Mouse (Mus musculus) liver, embryonic 14.5 days (tissue): Measurements from ENCODE around the gene Col6a1. TPM values are rescaled to one million over a fixed set of nuclear protein-coding genes. Genes with fewer than 3 reads are reported as not detected.

Experiments used
- ATAC-seq: fragments of 200-750 bp; cut with Nextera tagmentation; 2 replicates; pipeline ENCODE4 v1.8.0; 2017; ENCODE audit warnings: moderate number of reproducible peaks, mild to moderate bottlenecking, moderate library complexity; ENCODE audit not compliant: insufficient read depth
- DNase-seq, 3 experiments: peaks; one replicate each; pipeline ENCODE4 v3.0.0-alpha.2; 2012 to 2013; ENCODE audit warnings: low read depth in 3 of 3, low spot score in 3 of 3
- H3K27ac ChIP-seq: fragments of 300-500 bp; sonication (generic); 2 replicates; pipeline ENCODE4 v1.5.1; 2014; ENCODE audit warnings: moderate library complexity, mild to moderate bottlenecking, control low read depth, inconsistent platforms
- H3K27me3 ChIP-seq: fragments of 300-500 bp; sonication (generic); 2 replicates; pipeline ENCODE4 v1.6.1; 2014; ENCODE audit warnings: mild to moderate bottlenecking, low read length, moderate library complexity; ENCODE audit not compliant: control insufficient read depth, insufficient read depth
- H3K36me3 ChIP-seq: fragments of 300-500 bp; sonication (generic); replicated peaks from 2 replicates; pipeline ENCODE4 v1.6.1; 2014; ENCODE audit warnings: low read depth; ENCODE audit not compliant: control insufficient read depth, insufficient read depth
- H3K4me1 ChIP-seq, 2 experiments: fragments of 200-500 bp in 1 of 2; fragments of 300-500 bp in 1 of 2; sonication (generic) in 1 of 2; replicated peaks; 2 replicates each; pipeline ENCODE4 v1.6.1; 2012 to 2014; ENCODE audit warnings: antibody characterized with exemption in 1 of 2, inconsistent platforms in 1 of 2, low read length in 1 of 2; ENCODE audit not compliant: control insufficient read depth in 2 of 2, insufficient read depth in 2 of 2
- H3K4me2 ChIP-seq: fragments of 300-500 bp; sonication (generic); 2 replicates; pipeline ENCODE4 v1.6.1; 2014; ENCODE audit warnings: low read depth, mild to moderate bottlenecking, control low read depth, moderate library complexity
- H3K4me3 ChIP-seq, 2 experiments: fragments of 200-500 bp in 1 of 2; fragments of 300-500 bp in 1 of 2; sonication (generic) in 1 of 2; 2 replicates each; pipeline ENCODE4 v1.5.1; 2012 to 2014; ENCODE audit warnings: low read depth in 2 of 2, low read length in 2 of 2, mild to moderate bottlenecking in 2 of 2, control low read depth in 1 of 2, inconsistent platforms in 1 of 2, moderate library complexity in 1 of 2; ENCODE audit not compliant: insufficient read depth in 1 of 2
- H3K9ac ChIP-seq: fragments of 300-500 bp; sonication (generic); replicated peaks from 2 replicates; pipeline ENCODE4 v1.6.1; 2014; ENCODE audit warnings: mild to moderate bottlenecking, control low read depth, moderate library complexity
- H3K9me3 ChIP-seq: fragments of 300-500 bp; sonication (generic); 2 replicates; pipeline ENCODE4 v1.6.1; 2016; ENCODE audit warnings: low read length, mixed read lengths; ENCODE audit not compliant: control insufficient read depth
- CTCF ChIP-seq: IDR thresholded peaks from 2 replicates; pipeline ENCODE4 v1.5.1; 2016; ENCODE audit warnings: antibody characterized with exemption, low read depth, control low read depth
- EP300 ChIP-seq: IDR thresholded peaks from 2 replicates; pipeline ENCODE4 v1.6.1; 2016; ENCODE audit warnings: antibody characterized with exemption, low read depth
- WGBS: fragments of 180-500 bp; shearing (Covaris S2); extraction: QIAGEN DNeasy Blood & Tissue Kit; methylation state at CpG from one replicate; pipeline ENCODE4 v1.1.7; 2014; ENCODE audit not compliant: insufficient replicate concordance; 5-methylcytosine and 5-hydroxymethylcytosine counted together
- polyA plus RNA-seq, 2 experiments: library from polyadenylated mRNA; depleted of rRNA in 1 of 2; stranded (reverse) in 1 of 2; unstranded in 1 of 2; fragments of >200 nt; fragmentation: Nextera tagmentation in 1 of 2; extraction: Ambion mirVana in 1 of 2; gene quantifications; 2 replicates each; pipeline versions ENCODE4 v1.2.1 to v1.2.3; 2012 to 2014

The Col6a1 gene
- polyA plus RNA-seq, 2 experiments = 4.8 to 6.1 TPM

DNA sequence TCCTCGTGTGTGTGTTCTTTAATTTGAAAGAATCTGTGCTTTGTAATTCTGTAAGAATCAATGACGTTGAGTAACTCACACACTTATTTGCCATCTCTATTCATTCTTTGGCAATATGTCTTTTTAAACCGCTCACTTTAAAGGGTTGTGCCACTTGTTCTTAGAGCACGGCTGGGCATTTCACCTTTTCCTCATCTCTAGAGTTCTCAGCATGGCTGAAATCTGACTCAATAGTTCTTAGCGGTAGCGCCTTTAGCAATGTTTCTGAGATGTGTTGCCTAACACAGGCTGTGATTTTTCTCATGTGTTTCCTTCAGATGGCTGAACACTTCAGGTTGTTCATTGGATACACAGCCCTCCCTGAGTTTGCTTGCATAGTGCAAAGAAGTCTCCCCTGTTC, 51.4 kb downstream of the Col6a1 start:
- Histone ChIP-seq H3K9ac (no peak overlapping the region), H3K36me3 (no peaks in the 10 kb centered on the region), H3K9me3 (no peaks in the 10 kb centered on the region), H3K4me2 (no peak overlapping the region), H3K27ac (no peak overlapping the region), H3K27me3 (no peaks in the 10 kb centered on the region), H3K4me3 (no peak overlapping the region), H3K4me1 (no peaks in the 10 kb centered on the region)
- no peak for ATAC-seq
- DNase-seq = no peak
- WGBS = 65% methylated on average over 6 of the region's 6 CpGs
- TF ChIP-seq CTCF (no peak), EP300 (no peak)

DNA sequence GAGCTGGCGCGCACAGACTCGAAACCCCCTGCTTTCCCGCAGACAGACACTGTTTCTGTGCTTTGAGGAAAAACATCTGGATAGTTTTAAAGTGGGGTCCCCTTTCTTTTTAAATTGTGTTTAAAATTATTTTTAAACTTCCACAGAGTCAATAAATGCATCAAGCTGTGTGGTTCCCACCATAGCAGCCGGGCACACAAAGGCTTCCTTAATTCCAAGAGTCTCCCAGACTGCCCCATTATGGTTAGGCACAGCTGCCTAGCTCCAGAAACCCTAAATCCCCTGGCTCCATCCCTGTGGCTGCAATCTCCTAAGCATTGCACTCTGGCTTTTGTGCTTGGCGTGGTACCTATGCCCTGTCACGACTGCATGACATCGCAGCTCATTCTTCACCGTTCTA, 54.0 kb downstream of the Col6a1 start:
- Histone ChIP-seq H3K4me2 (no peak overlapping the region), H3K4me3 (no peak overlapping the region), H3K9ac (no peak overlapping the region), H3K4me1 (no peaks in the 10 kb centered on the region), H3K27me3 (no peaks in the 10 kb centered on the region), H3K27ac (no peak overlapping the region), H3K9me3 (no peaks in the 10 kb centered on the region), H3K36me3 (no peaks in the 10 kb centered on the region)
- WGBS = 74% methylated on average over 9 of the region's 9 CpGs
- DNase-seq (no peak), ATAC-seq (no peak)
- TF ChIP-seq EP300 = no peak
- no peak for TF ChIP-seq CTCF

DNA sequence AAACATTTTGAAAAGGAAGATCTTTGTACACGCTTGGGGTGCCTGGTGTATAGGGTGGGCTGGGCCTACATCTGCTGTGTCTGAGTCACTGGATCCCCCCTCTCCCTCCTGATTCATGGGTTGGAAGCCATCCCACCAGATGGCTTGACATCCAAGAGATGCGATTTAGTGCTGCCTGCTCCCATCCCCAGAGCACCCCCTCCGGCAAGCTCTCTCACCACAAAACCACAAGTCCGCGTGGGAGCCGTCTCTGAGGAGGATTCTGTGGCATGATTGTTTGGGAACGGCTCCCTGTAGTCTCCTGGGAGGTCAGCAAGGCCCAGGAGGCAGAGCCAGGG, 57.1 kb downstream of the Col6a1 start:
- ATAC-seq (no peak), DNase-seq (no peak)
- Histone ChIP-seq H3K9ac (no peak overlapping the region), H3K27ac (no peak overlapping the region), H3K36me3 (no peaks in the 10 kb centered on the region), H3K4me3 (no peak overlapping the region), H3K4me2 (no peak overlapping the region), H3K9me3 (no peaks in the 10 kb centered on the region), H3K4me1 (no peaks in the 10 kb centered on the region), H3K27me3 (no peaks in the 10 kb centered on the region)
- TF ChIP-seq EP300 = no peak
- TF ChIP-seq CTCF = no peak
- WGBS = 35% methylated on average over 7 of the region's 7 CpGs

DNA sequence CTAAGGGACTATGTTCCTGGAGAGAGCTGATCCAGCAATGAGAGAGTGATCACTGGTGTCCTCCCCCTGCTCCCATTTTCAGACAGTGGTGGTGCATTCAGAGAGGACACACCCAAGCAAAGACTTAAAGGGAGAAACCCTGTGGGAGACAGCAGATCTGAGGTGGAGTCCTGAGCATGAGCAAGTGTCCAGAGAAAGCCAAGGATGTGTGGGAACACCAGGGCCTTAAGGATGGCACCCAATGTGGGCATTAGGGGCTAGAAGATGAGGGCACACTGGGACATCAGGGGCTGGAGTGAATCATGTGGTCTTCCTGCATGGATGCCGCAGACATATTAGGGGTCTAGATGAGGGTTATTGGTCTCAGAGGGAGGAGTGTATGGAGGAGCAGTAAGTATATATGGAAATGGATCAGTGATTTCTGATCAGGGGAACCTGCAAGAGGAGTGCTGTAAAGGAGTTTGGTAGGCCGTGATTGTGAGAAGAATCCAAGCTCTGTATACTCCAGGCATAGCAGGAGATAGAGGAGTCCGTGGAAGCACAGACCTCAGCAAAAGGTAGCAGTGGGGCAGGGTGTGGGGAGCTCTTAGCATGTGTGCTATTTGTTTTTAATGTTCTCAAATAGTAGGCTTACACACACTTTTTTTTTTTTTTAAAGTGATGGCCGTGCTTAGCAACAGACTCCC, 57.6 kb downstream of the Col6a1 start:
- WGBS = 70% methylated on average over 4 of the region's 4 CpGs

GRCm38 (mm10) chr10:76667197-76667805, 58.7 kb downstream of the Col6a1 start:
- Histone ChIP-seq H3K4me1 (no peaks in the 10 kb centered on the region), H3K4me3 (no peak overlapping the region)
- TF ChIP-seq EP300 (no peak), CTCF (no peak)

More for the DNA sequence above, 57.6 kb downstream of the Col6a1 start:
- H3K9ac ChIP-seq = no peak overlapping the region
- TF ChIP-seq CTCF (no peak), EP300 (no peak)
- H3K27ac ChIP-seq = no peak overlapping the region
- no peaks in the 10 kb centered on the region for H3K27me3 ChIP-seq
- H3K4me2 ChIP-seq = no peak overlapping the region
- no peak overlapping the region for H3K4me3 ChIP-seq
- no peak for DNase-seq
- H3K9me3 ChIP-seq = no peaks in the 10 kb centered on the region
- H3K4me1 ChIP-seq = no peaks in the 10 kb centered on the region
- H3K36me3 ChIP-seq = no peaks in the 10 kb centered on the region
- no peak for ATAC-seq

More at GRCm38 (mm10) chr10:76667197-76667805, 58.7 kb downstream of the Col6a1 start:
- no peaks in the 10 kb centered on the region for H3K9me3 ChIP-seq
- H3K4me2 ChIP-seq = no peak overlapping the region
- no peaks in the 10 kb centered on the region for H3K27me3 ChIP-seq
- no peak overlapping the region for H3K27ac ChIP-seq
- H3K9ac ChIP-seq = no peak overlapping the region
- no peaks in the 10 kb centered on the region for H3K36me3 ChIP-seq
- 47% methylated on average over 1 of the region's 1 CpGs for WGBS
- ATAC-seq = no peak
- no peak for DNase-seq
